Mouse (Mus musculus): Measurements from ENCODE around the gene Vps13d. TPM values are rescaled to one million over a fixed set of nuclear protein-coding genes. Genes with fewer than 3 reads are reported as not detected.

The Vps13d gene
- polyA plus RNA-seq, 1 experiment from 2014 or later = 6.9 TPM

DNA sequence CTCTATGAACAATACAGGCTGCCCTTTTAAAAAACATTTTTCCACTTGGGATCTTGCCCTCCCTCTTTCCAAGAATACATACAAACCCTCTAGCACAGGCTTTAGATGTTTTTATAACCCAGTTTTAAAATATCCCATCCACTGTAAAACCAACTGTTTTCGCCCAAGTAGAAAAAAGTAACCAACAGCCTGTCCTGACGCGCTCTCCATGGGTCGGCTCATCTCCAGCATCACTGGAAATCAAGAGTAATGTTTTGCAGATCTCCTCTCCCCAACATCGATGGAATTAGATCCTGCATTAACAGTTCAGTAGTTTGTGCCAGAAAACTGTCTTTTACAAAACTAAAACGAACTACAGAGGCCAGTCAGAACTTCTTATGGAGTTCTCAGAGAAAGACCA lies 89.5 kb downstream of the Vps13d start:
- no peak overlapping the region for H3K27ac ChIP-seq
- no peak for ATAC-seq (replicated peaks; ENCODE audit: insufficient number of reproducible peaks, insufficient read depth, low FRiP score, low read depth)

DNA sequence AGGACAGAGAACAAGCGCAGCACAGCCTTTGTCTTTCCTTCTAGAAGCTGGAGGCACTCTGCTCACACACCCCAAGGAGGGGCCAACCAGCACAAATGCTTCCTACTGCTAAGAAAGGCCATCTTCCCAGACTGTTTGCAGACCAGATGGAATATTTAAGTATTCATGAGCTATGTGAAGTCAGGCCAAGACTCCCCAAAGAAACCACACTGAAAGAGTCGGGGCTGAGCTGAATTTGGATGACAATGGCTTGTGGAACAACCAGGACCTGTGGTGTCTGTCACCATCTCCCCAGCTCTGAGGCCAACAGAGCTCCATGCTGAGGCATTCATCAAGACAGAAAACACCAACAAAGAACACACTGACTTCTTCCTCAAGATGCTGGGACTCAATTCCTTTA lies 89.9 kb downstream of the Vps13d start:
- Histone ChIP-seq H3K4me3 (no peak overlapping the region), H3K4me1 (replicated peaks) (no peaks in the 10 kb centered on the region), H3K27ac (no peak overlapping the region), H3K9me3 (replicated peaks) (no peaks in the 10 kb centered on the region), H3K4me2 (no peak overlapping the region), H3K36me3 (peaks cover 81% of the 10 kb centered on the region), H3K27me3 (no peaks in the 10 kb centered on the region), H3K9ac (no peak overlapping the region)
- no peak for ATAC-seq (replicated peaks; ENCODE audit: insufficient number of reproducible peaks, insufficient read depth, low FRiP score, low read depth)
- WGBS = 68% methylated on average over 2 of the region's 2 CpGs

More for the DNA sequence above, 89.5 kb downstream of the Vps13d start:
- Histone ChIP-seq H3K4me1 (replicated peaks) (no peaks in the 10 kb centered on the region), H3K9me3 (replicated peaks) (no peaks in the 10 kb centered on the region), H3K9ac (no peak overlapping the region), H3K4me3 (no peak overlapping the region), H3K36me3 (peaks cover 84% of the 10 kb centered on the region), H3K4me2 (no peak overlapping the region), H3K27me3 (no peaks in the 10 kb centered on the region)
- 73% methylated on average over 6 of the region's 6 CpGs for WGBS

DNA sequence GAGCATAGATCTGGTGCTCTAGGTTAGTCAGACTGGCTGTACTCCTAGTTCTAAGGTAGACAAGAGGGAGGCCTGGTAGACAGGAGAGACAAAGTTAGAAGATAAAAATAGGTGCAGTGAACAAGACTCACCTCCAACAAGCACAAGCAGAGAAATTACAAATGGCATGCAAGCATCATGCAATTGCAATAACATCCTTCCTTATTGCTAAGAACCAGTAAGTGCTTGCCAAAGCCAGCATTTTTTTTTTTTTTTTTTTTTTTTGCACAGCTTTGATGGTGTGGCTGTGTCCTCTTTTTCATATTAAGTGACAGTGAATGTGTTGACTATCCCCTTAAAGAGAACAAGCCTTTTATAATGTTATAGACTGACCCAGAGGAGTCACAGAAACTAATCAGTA lies 91.2 kb downstream of the Vps13d start:
- H3K36me3 ChIP-seq = peaks cover 82% of the 10 kb centered on the region
- no peak for ATAC-seq (replicated peaks; ENCODE audit: insufficient number of reproducible peaks, insufficient read depth, low FRiP score, low read depth)
- no peak overlapping the region for H3K9ac ChIP-seq
- H3K4me1 ChIP-seq (replicated peaks) = no peaks in the 10 kb centered on the region
- no peak overlapping the region for H3K4me3 ChIP-seq
- no peaks in the 10 kb centered on the region for H3K27me3 ChIP-seq
- no peak overlapping the region for H3K27ac ChIP-seq
- H3K4me2 ChIP-seq = no peak overlapping the region
- H3K9me3 ChIP-seq (replicated peaks) = no peaks in the 10 kb centered on the region

DNA sequence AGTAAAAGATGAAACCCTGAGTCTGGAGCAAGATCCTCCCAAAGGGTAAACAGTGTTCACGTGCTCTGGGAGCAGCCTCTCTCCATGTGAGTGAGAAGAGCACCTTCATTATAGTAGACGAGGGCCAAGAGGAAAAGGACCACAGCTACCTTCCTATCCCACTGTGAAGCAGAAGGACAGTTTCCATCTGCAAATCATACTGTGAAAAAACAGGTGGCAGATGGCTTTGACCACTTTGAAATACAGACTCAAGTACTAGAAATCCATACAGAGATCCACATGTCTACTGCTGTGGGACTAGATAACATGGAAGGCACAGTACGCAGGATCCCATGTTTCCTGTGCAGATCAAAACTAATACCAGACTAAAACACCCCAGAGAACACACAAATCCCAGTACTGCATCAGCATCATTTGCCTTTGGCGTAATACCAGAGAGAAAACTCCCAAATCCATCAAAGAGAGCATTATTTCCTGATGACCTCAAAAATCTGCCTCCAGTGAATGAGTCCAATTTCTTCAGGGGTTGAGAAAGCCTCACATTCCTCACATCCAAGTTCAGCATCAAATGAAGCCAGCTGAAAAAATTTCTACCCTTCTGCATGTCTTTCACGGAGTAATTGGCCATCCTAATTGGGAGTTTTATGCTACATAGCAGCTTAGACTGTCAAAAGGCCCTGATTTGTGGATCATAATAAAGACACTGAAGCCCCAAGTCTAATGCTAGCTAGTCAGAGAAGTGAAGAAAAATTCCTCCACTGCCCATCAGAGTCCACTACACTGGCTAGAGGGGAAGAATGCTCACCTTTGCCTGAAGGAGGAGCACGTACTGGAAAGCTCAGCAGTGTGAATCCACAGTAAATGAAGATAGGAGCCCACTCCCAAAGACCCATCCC lies 92.7 kb downstream of the Vps13d start:
- no peaks in the 10 kb centered on the region for H3K4me1 ChIP-seq (replicated peaks)
- H3K36me3 ChIP-seq = peaks cover 82% of the 10 kb centered on the region
- 83% methylated on average over 6 of the region's 6 CpGs for WGBS
- H3K9ac ChIP-seq = no peak overlapping the region
- H3K4me2 ChIP-seq = no peak overlapping the region
- no peak overlapping the region for H3K27ac ChIP-seq
- no peaks in the 10 kb centered on the region for H3K27me3 ChIP-seq
- no peaks in the 10 kb centered on the region for H3K9me3 ChIP-seq (replicated peaks)
- no peak for ATAC-seq (replicated peaks; ENCODE audit: insufficient number of reproducible peaks, insufficient read depth, low FRiP score, low read depth)
- H3K4me3 ChIP-seq = no peak overlapping the region

DNA sequence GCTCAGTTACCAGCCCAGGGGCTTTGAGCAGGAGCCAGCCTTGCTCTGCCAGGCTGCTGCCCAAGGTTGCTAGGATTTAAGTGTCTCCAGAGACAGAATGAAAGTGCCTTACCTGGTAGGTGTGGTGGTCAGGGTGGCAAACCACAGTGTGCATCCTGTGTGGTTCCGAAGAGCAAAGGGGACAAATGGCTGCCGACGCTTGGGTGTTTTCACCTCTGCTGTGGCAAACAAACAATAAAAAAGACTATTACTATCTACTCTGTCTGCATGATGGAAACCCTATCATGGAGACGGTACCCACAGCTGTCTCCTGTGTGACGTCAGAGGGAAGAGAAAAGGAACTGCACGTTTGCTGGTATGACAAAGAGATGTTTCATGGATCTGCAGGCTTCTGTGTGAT lies 95.0 kb downstream of the Vps13d start:
- no peak overlapping the region for H3K4me2 ChIP-seq
- no peaks in the 10 kb centered on the region for H3K9me3 ChIP-seq (replicated peaks)
- no peak overlapping the region for H3K4me3 ChIP-seq
- no peak for ATAC-seq (replicated peaks; ENCODE audit: insufficient number of reproducible peaks, insufficient read depth, low FRiP score, low read depth)
- no peaks in the 10 kb centered on the region for H3K27me3 ChIP-seq
- peaks cover 79% of the 10 kb centered on the region for H3K36me3 ChIP-seq
- no peak overlapping the region for H3K27ac ChIP-seq
- no peak overlapping the region for H3K9ac ChIP-seq
- 75% methylated on average over 6 of the region's 6 CpGs for WGBS
- H3K4me1 ChIP-seq (replicated peaks) = no peaks in the 10 kb centered on the region

DNA sequence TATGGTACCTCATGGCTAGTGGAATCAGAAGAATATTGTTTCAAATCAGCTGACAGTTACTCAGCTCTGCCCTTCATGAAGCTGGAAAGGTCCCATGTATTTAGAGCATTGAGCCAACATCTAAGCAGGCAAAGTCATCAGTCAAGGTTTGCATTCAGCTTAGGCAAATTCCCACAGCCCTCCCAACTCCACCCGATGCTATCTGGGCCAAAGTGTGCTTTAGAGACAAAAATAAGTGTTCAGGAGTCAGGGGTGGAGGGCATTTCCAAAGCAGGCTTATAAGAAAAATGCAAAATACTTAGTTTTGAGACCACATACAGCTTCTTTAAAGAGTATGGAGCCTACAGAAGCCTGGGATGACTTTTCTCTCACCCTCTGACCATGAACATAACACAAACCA lies 95.5 kb downstream of the Vps13d start:
- WGBS = 78% methylated on average over 1 of the region's 1 CpGs
- no peak overlapping the region for H3K9ac ChIP-seq
- H3K27ac ChIP-seq = no peak overlapping the region
- H3K4me2 ChIP-seq = no peak overlapping the region
- peaks cover 80% of the 10 kb centered on the region for H3K36me3 ChIP-seq
- no peak overlapping the region for H3K4me3 ChIP-seq
- no peaks in the 10 kb centered on the region for H3K27me3 ChIP-seq
- no peaks in the 10 kb centered on the region for H3K4me1 ChIP-seq (replicated peaks)
- no peaks in the 10 kb centered on the region for H3K9me3 ChIP-seq (replicated peaks)
- no peak for ATAC-seq (replicated peaks; ENCODE audit: insufficient number of reproducible peaks, insufficient read depth, low FRiP score, low read depth)

DNA sequence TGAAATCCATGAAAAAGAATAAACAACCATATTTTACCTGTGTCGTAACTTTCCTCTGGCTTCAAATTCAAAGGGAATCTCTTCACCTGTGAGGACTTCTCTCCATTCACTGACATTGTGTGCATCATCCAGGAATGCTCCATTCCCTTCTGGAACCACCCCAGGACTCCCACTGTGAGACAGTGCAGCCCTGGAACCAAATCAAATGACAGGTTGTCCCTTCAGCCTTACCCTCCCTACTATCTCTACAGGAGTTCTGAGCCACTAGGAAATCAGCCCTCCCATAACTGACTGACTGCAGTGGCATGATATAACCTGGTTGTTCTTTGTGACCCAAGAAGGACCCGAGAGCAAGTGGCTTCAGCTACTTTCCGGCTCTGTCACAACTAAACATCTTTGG lies 96.8 kb downstream of the Vps13d start:
- 93% methylated on average over 3 of the region's 3 CpGs for WGBS

DNA sequence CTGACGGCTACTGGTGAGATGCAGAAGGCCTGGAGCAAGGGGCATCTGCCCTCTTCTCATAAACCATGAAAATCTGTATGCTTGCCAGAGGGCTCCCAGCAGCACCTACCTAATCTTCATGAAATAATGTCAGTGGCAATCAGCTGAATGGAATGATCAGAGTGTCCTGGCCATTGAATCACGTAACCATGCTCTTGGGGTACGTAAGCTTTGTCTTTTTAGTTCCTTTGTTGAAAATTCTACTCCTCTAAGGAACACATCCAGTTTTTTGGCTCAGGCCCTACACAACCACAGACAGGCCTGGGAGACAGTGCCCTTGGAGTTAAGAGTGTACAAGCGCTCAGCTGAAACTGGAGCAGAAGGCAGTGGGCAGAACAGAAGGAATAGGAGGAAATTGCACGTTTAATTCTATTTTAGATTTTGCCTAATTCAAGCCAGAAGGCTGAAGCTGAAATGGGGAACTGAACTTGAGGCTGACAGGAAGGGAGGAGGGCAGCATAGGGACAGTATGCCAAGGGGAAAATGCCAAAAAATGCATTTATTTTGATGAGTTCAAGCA lies 98.2 kb downstream of the Vps13d start:
- Histone ChIP-seq H3K4me1 (replicated peaks) (no peaks in the 10 kb centered on the region), H3K9ac (no peak overlapping the region), H3K27ac (peak overlapping the region; percentile 18; the same call in 1 of the 2 replicates), H3K27me3 (no peaks in the 10 kb centered on the region), H3K4me2 (no peak overlapping the region), H3K9me3 (replicated peaks) (no peaks in the 10 kb centered on the region), H3K36me3 (peaks cover 77% of the 10 kb centered on the region), H3K4me3 (no peak overlapping the region)
- 82% methylated on average over 5 of the region's 5 CpGs for WGBS
- ATAC-seq (replicated peaks; ENCODE audit: insufficient number of reproducible peaks, insufficient read depth, low FRiP score, low read depth) = no peak

More for the DNA sequence above, 96.8 kb downstream of the Vps13d start:
- H3K4me2 ChIP-seq = no peak overlapping the region
- no peaks in the 10 kb centered on the region for H3K9me3 ChIP-seq (replicated peaks)
- H3K36me3 ChIP-seq = peaks cover 82% of the 10 kb centered on the region
- H3K9ac ChIP-seq = no peak overlapping the region
- H3K27me3 ChIP-seq = no peaks in the 10 kb centered on the region
- no peaks in the 10 kb centered on the region for H3K4me1 ChIP-seq (replicated peaks)
- no peak overlapping the region for H3K27ac ChIP-seq
- no peak for ATAC-seq (replicated peaks; ENCODE audit: insufficient number of reproducible peaks, insufficient read depth, low FRiP score, low read depth)
- no peak overlapping the region for H3K4me3 ChIP-seq

DNA sequence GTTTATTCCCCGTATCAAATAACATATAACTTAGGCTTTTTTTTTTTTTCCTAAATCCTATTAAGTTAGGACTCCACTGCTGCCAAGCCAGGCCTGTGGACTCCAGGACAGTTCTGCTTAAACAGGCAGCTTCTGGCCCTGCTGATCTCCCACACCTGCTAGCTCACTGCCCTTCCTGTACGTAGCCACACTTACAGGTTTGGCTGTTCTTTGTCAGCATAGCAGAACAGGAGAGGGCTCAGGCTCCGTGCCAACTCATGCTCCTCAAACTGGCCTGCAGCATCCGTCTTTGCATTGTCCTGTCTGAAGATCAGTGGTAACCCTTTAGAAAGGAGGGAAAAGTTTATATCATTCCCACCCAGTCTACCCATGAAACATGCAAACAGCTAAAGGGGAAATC lies 108.3 kb downstream of the Vps13d start:
- peaks cover 69% of the 10 kb centered on the region for H3K36me3 ChIP-seq

DNA sequence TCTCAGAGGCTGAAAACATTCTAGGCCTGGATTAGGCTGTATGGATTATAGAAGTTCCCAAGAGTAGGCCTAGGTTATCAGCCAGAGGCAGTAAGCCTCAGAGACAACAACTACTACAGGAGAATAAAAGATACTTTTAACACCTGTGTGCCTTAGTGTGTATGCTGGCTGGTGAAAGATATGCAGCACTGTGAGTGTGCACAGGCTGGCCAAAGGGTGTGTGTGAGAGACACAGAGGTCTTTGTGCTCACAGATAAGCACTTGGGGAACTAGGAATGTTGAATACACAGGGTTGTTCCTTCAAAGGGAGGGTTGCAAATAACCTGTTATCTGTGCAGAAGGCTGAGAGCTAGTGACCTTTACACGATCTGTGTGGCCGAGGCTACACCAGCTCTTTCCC lies 115.5 kb downstream of the Vps13d start:
- Histone ChIP-seq H3K4me2 (no peak overlapping the region), H3K36me3 (peaks cover 72% of the 10 kb centered on the region), H3K4me3 (no peak overlapping the region), H3K27me3 (no peaks in the 10 kb centered on the region), H3K9me3 (replicated peaks) (no peaks in the 10 kb centered on the region), H3K4me1 (replicated peaks) (no peaks in the 10 kb centered on the region), H3K27ac (no peak overlapping the region), H3K9ac (no peak overlapping the region)
- ATAC-seq (replicated peaks; ENCODE audit: insufficient number of reproducible peaks, insufficient read depth, low FRiP score, low read depth) = no peak
- 36% methylated on average over 2 of the region's 2 CpGs for WGBS

More for the DNA sequence above, 108.3 kb downstream of the Vps13d start:
- Histone ChIP-seq H3K4me3 (no peak overlapping the region), H3K27ac (no peak overlapping the region), H3K9ac (no peak overlapping the region), H3K4me1 (replicated peaks) (no peaks in the 10 kb centered on the region), H3K4me2 (no peak overlapping the region), H3K27me3 (no peaks in the 10 kb centered on the region), H3K9me3 (replicated peaks) (no peaks in the 10 kb centered on the region)
- 66% methylated on average over 4 of the region's 4 CpGs for WGBS
- no peak for ATAC-seq (replicated peaks; ENCODE audit: insufficient number of reproducible peaks, insufficient read depth, low FRiP score, low read depth)

DNA sequence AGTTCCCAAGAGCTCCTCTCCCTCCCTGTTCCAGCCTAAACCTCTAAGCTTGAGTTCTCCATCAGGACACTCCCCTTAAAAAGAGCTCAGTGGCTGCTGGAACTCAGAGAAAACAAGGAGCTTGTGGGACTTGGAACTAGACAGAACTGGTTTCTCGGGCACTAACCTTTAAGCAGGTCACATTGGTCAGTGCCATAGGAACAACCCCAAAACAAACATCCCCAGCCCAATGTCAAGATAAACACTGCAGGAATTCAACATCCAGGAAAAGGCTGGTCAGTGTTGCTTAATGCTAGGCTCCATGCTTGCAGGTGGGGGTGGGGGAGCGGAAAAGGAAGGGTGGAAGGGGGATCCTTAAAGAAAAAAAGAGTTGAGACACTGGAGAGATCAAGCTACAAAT lies 120.5 kb downstream of the Vps13d start:
- Histone ChIP-seq H3K9ac (no peak overlapping the region), H3K4me2 (no peak overlapping the region), H3K4me3 (no peak overlapping the region), H3K27ac (no peak overlapping the region), H3K36me3 (peaks cover 71% of the 10 kb centered on the region), H3K27me3 (no peaks in the 10 kb centered on the region), H3K9me3 (replicated peaks) (no peaks in the 10 kb centered on the region), H3K4me1 (replicated peaks) (no peaks in the 10 kb centered on the region)
- ATAC-seq (replicated peaks; ENCODE audit: insufficient number of reproducible peaks, insufficient read depth, low FRiP score, low read depth) = no peak
- WGBS = 68% methylated on average over 2 of the region's 2 CpGs

DNA sequence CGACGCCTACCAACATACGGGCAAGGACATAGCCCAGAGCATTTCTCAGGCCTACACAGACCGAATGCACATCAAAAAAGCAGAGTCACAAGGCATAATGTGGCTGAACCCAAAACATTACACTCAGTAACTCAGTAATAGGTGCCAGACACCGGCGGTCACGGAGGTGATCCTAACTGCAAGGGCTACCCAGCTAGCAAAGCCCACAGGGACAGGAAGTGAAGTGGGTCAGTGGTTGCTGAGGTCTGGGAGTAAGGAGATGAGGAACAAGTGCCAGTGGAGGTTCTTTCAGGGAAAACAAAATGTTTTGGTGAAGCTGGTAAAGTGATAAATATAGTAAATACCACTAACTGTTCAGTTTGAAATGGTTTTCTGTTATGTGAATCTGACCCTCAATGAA lies 121.1 kb downstream of the Vps13d start:
- H3K4me2 ChIP-seq = no peak overlapping the region
- H3K4me3 ChIP-seq = no peak overlapping the region
- 90% methylated on average over 7 of the region's 7 CpGs for WGBS
- no peaks in the 10 kb centered on the region for H3K27me3 ChIP-seq
- ATAC-seq (replicated peaks; ENCODE audit: insufficient number of reproducible peaks, insufficient read depth, low FRiP score, low read depth) = no peak
- H3K9ac ChIP-seq = no peak overlapping the region
- H3K27ac ChIP-seq = no peak overlapping the region
- H3K36me3 ChIP-seq = peaks cover 70% of the 10 kb centered on the region
- H3K4me1 ChIP-seq (replicated peaks) = no peaks in the 10 kb centered on the region
- H3K9me3 ChIP-seq (replicated peaks) = no peaks in the 10 kb centered on the region
